Mouse (Mus musculus) myocyte (in vitro differentiated cells): Measurements from ENCODE around the gene Ano8. TPM values are rescaled to one million over a fixed set of nuclear protein-coding genes. Genes with fewer than 3 reads are reported as not detected.

Experiments used
- H3K27me3 ChIP-seq: one replicate; pipeline ENCODE4 v1.6.1; 2011; ENCODE audit not compliant: control insufficient read depth, insufficient read depth, insufficient read length
- H3K36me3 ChIP-seq: one replicate; pipeline ENCODE4 v1.6.1; 2011; ENCODE audit not compliant: control insufficient read depth, insufficient read depth
- H3K4me2 ChIP-seq: one replicate; pipeline ENCODE4 v1.6.1; 2011; ENCODE audit warnings: low read depth, control low read depth
- H3K4me3 ChIP-seq: one replicate; pipeline ENCODE4 v1.5.1; 2011; ENCODE audit warnings: mild to moderate bottlenecking, control low read depth, moderate library complexity
- H3K79me2 ChIP-seq: one replicate; pipeline ENCODE4 v1.6.1; 2011; ENCODE audit not compliant: control insufficient read depth, insufficient read depth
- H3ac ChIP-seq: one replicate; pipeline ENCODE4 v1.6.1; 2011; ENCODE audit not compliant: control insufficient read depth, insufficient read length
- CEBPB ChIP-seq: IDR thresholded peaks from 2 replicates; pipeline ENCODE4 v1.6.1; 2011; ENCODE audit warnings: mild to moderate bottlenecking, moderate library complexity; ENCODE audit not compliant: poor library complexity, insufficient read depth, severe bottlenecking
- E2F4 ChIP-seq: IDR thresholded peaks from one replicate; pipeline ENCODE4 v1.6.1; 2011; ENCODE audit warnings: mild to moderate bottlenecking, control low read depth, moderate library complexity; ENCODE audit not compliant: insufficient read depth
- MAX ChIP-seq: IDR thresholded peaks from one replicate; pipeline ENCODE4 v1.6.1; 2011; ENCODE audit warnings: low read depth, mild to moderate bottlenecking, control low read depth
- MYOD1 ChIP-seq, 3 experiments: IDR thresholded peaks; one replicate each; pipeline ENCODE4 v1.6.1; 2011; ENCODE audit warnings: control low read depth in 2 of 3, low read depth in 2 of 3, mild to moderate bottlenecking in 2 of 3, moderate library complexity in 1 of 3; ENCODE audit not compliant: insufficient read length in 2 of 3, control insufficient read depth in 1 of 3
- MYOG ChIP-seq, 3 experiments: IDR thresholded peaks; one replicate each; pipeline ENCODE4 v1.6.1; 2011; ENCODE audit warnings: control low read depth in 2 of 3, low read depth in 2 of 3, mild to moderate bottlenecking in 2 of 3; ENCODE audit not compliant: insufficient read length in 2 of 3, control insufficient read depth in 1 of 3, insufficient read depth in 1 of 3
- POLR2A ChIP-seq: IDR thresholded peaks from one replicate; pipeline ENCODE4 v1.6.1; 2011; ENCODE audit warnings: low read depth, mild to moderate bottlenecking, control low read depth, moderate library complexity; ENCODE audit not compliant: insufficient read length
- POLR2AphosphoS2 ChIP-seq: IDR thresholded peaks from one replicate; pipeline ENCODE4 v1.6.1; 2011; ENCODE audit warnings: low read depth, control low read depth; ENCODE audit not compliant: insufficient read length
- REST ChIP-seq: IDR thresholded peaks from one replicate; pipeline ENCODE4 v1.6.1; 2011; ENCODE audit warnings: mild to moderate bottlenecking, control low read depth, moderate library complexity; ENCODE audit not compliant: insufficient read depth, insufficient read length
- SRF ChIP-seq: IDR thresholded peaks from one replicate; pipeline ENCODE4 v1.6.1; 2011; ENCODE audit warnings: low read depth; ENCODE audit not compliant: control insufficient read depth, insufficient read length
- TCF12 ChIP-seq: IDR thresholded peaks from one replicate; pipeline ENCODE4 v1.6.1; 2011; ENCODE audit warnings: mild to moderate bottlenecking, control low read depth; ENCODE audit not compliant: poor library complexity, insufficient read depth, severe bottlenecking
- TCF3 ChIP-seq: IDR thresholded peaks from one replicate; pipeline ENCODE4 v1.6.1; 2011; ENCODE audit warnings: low read depth, control low read depth; ENCODE audit not compliant: insufficient read length
- USF1 ChIP-seq: IDR thresholded peaks from one replicate; pipeline ENCODE4 v1.6.1; 2011; ENCODE audit warnings: low read depth, mild to moderate bottlenecking, control low read depth, moderate library complexity
- polyA plus RNA-seq: library from polyadenylated mRNA; unstranded; fragments of >200 nt; fragmentation: generic; extraction: Trizol; gene quantifications from one replicate; pipeline ENCODE4 v1.2.1, GENCODE M21; 2012; ENCODE audit warnings: missing spikeins

The Ano8 gene
- polyA plus RNA-seq, 1 experiment, result 27.5 TPM

GRCm38 (mm10) chr8:71488454-71488853, 2.7 kb upstream of the Ano8 start:
- Histone ChIP-seq H3K79me2 (no peaks in the 10 kb centered on the region), H3K4me2 (peak overlapping the region; percentile 81), H3K36me3 (no peaks in the 10 kb centered on the region), H3K27me3 (no peaks in the 10 kb centered on the region), H3K4me3 (peak overlapping the region; percentile 47), H3ac (peak overlapping the region; percentile 67)
- TF ChIP-seq POLR2A (peak; percentile 61), TCF12 (no peak), MYOG (IDR thresholded peaks at IDR 0.05; ENCODE audit: control insufficient read depth in 1 of 3, insufficient read depth in 1 of 3, insufficient read length in 2 of 3, low read depth in 2 of 3) (no peak), REST (no peak), POLR2AphosphoS2 (peak; percentile 80), USF1 (no peak)

DNA sequence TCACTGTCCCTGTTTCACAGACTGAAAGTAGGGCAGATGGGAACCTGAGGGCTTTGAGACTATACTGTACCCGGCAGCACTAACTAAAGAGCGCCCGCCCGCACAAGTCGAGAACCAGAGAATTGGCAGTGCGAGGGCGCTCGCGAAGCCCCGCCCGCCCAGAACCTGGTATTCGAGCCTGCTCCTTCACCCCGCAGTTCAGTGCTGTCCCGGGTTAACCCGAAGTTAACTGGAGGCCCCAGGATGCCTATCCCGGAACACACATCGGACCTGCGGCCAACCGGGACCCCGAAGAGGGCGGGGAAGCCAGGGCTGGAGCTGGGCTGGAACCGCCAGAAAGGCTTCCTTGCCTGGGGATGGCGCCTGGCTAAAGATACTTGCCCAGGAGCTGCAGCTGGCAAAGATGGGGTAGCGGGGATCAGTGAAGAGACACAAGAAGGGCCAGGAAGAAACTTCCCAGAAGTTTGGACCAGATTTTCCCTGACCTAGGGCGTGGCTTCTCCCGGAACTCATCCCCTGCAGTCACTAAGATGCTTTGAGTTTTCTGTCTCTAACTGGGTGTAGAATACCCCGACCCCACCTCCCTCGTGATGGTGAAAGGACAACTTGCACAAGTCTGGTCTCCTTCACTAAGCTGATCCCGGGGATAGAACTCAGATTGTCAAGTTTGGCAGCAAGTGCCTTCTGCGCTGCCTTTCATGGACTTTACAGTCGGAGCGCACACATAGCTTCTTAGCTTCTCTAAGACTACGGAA, 2.1 kb upstream of the Ano8 start, which contains the start of gene Gtpbp3:
Gtpbp3 (plus strand) TSS at position 413 of the 755 bp plus-strand sequence.
- H3ac ChIP-seq, result peak within 1 kb of the TSS; percentile 67
- peak within 1 kb of the TSS; percentile 47 for H3K4me3 ChIP-seq
- H3K27me3 ChIP-seq, result no peaks in the 10 kb centered on the region
- TF ChIP-seq POLR2A (peak; percentile 52), MYOG (IDR thresholded peaks at IDR 0.05; ENCODE audit: control insufficient read depth in 1 of 3, insufficient read depth in 1 of 3, insufficient read length in 2 of 3, low read depth in 2 of 3) (no peak), POLR2AphosphoS2 (peak; percentile 35)
- H3K36me3 ChIP-seq, result no peaks in the 10 kb centered on the region
- no peaks in the 10 kb centered on the region for H3K79me2 ChIP-seq
- peak within 1 kb of the TSS; percentile 81 for H3K4me2 ChIP-seq

DNA sequence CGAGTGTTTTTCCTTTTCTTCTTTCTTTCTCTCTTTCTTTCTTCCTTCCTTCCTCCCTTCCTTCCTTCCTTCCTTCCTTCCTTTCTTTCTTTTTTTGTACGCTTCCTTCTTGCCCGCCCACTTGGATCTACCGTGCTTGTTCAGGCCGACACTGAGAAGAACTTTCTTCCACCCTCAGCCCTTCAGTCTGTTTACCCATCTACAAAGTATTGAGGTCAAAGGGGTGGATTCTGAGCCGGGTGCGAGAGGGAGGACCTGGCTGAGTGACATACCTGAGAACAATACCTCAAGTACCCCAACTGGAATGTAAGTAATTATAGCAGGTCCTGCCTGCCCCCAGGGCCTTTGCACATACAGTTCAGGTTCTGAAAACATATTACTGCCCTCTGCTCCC, 370 bp upstream of the Ano8 start:
- Histone ChIP-seq H3K79me2 (no peaks in the 10 kb centered on the region), H3ac (peak overlapping the region; percentile 12), H3K4me3 (peak overlapping the region; percentile 47), H3K4me2 (peak overlapping the region; percentile 56), H3K27me3 (no peaks in the 10 kb centered on the region), H3K36me3 (no peaks in the 10 kb centered on the region)
- TF ChIP-seq MYOG (IDR thresholded peaks at IDR 0.05; ENCODE audit: control insufficient read depth in 1 of 3, insufficient read depth in 1 of 3, insufficient read length in 2 of 3, low read depth in 2 of 3) (no peak), USF1 (no peak)

DNA sequence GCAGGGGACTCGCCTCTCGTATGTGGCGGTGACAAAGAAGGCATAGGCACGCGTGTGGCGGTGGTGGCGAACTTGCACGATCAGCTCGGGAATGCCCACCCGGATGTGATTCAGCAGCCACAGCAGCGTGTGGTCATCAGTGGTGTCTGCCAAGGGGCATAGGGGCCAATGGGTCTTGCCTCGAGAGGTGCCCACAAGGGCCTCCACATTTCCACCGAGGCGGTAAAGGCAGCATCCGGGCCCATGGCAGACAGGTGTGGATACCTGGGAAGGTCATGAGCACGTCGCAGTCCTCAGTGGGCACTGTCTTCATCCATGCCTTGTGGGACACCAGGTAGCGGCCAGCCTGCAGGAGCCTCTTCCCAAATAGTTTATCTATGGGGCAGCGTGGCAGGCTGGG, 1.0 kb downstream of the Ano8 start:
- no peaks in the 10 kb centered on the region for H3K27me3 ChIP-seq

GRCm38 (mm10) chr8:71483932-71484331, 1.8 kb downstream of the Ano8 start:
- Histone ChIP-seq H3K27me3 (no peaks in the 10 kb centered on the region), H3K4me3 (no peak overlapping the region), H3K79me2 (no peaks in the 10 kb centered on the region), H3K4me2 (no peak overlapping the region), H3K36me3 (no peaks in the 10 kb centered on the region), H3ac (no peak overlapping the region)
- TF ChIP-seq CEBPB (no peak), REST (peak; percentile 85), SRF (no peak)

More for the DNA sequence above, 1.0 kb downstream of the Ano8 start:
- Histone ChIP-seq H3K79me2 (no peaks in the 10 kb centered on the region), H3K36me3 (no peaks in the 10 kb centered on the region), H3K4me3 (peak overlapping the region; percentile 47), H3K4me2 (peak overlapping the region; percentile 77), H3ac (no peak overlapping the region)
- TF ChIP-seq CEBPB (no peak), MYOD1 (IDR thresholded peaks at IDR 0.05; ENCODE audit: control insufficient read depth in 1 of 3, insufficient read length in 2 of 3, low read depth in 2 of 3) (no peak), MYOG (IDR thresholded peaks at IDR 0.05; ENCODE audit: control insufficient read depth in 1 of 3, insufficient read depth in 1 of 3, insufficient read length in 2 of 3, low read depth in 2 of 3) (no peak), MAX (no peak), POLR2A (no peak), E2F4 (no peak), TCF3 (no peak), POLR2AphosphoS2 (no peak), SRF (no peak), REST (no peak), TCF12 (no peak), USF1 (no peak)

GRCm38 (mm10) chr8:71478943-71479342, 6.8 kb downstream of the Ano8 start:
- TF ChIP-seq USF1 (no peak), REST (no peak), MYOG (IDR thresholded peaks at IDR 0.05; ENCODE audit: control insufficient read depth in 1 of 3, insufficient read depth in 1 of 3, insufficient read length in 2 of 3, low read depth in 2 of 3) (no peak), TCF3 (no peak), E2F4 (no peak), TCF12 (no peak), CEBPB (no peak), MYOD1 (IDR thresholded peaks at IDR 0.05; ENCODE audit: control insufficient read depth in 1 of 3, insufficient read length in 2 of 3, low read depth in 2 of 3) (no peak), SRF (no peak), POLR2AphosphoS2 (no peak)
- Histone ChIP-seq H3K27me3 (no peaks in the 10 kb centered on the region), H3K36me3 (no peaks in the 10 kb centered on the region), H3K4me3 (no peak overlapping the region), H3ac (no peak overlapping the region), H3K79me2 (no peaks in the 10 kb centered on the region), H3K4me2 (no peak overlapping the region)
